In the genomic region with DNA sequence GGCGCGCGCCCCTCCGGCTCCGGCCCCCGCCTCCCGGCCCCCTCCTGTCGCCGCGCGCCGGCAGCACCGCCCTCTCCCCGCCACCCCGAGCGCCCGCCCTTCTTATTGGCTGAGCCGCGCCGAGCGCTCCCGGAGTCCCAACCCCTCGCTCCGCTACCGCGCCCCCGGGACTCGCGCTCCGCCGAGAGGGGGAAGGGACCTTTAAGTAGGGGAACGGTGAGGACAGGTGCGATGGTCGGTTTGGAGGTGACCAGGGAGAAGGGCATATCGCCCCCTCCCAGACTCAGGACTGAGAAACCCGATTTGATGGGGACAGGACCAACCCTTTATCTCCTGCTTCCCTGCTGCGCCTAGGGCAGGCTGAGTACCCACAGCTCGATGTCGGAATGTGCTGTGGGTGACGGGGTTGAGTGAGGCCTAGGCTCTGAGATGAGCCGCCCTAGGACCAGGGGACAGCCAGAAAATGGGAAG, we compare ENCODE assay signal across 8 mouse cellular contexts. TPM values are rescaled to one million over a fixed set of nuclear protein-coding genes. Genes with fewer than 3 reads are reported as not detected.
A peak's percentile ranks its signal among the peaks of the same experiment; 100 is the strongest.
DNase-seq lines count a peak whose midpoint lies in the region; ATAC-seq and TF ChIP-seq lines count a peak whose summit lies in the region.

No protein-coding gene starts in this region.

- H3K9me3 ChIP-seq in embryonic facial prominence, embryonic 13.5 days, result no peaks in the 10 kb centered on the region
- no peaks in the 10 kb centered on the region for H3K9me3 ChIP-seq in kidney, embryonic 14.5 days (ENCODE audit: control insufficient read depth, low read length)
- H3K9me3 ChIP-seq in limb, embryonic 13.5 days, result no peaks in the 10 kb centered on the region

- peak overlapping the region; percentile 100 for H3K4me2 ChIP-seq in embryonic facial prominence, embryonic 13.5 days
- peak overlapping the region; percentile 99 for H3K4me2 ChIP-seq in kidney, embryonic 14.5 days (replicated peaks; ENCODE audit: low read depth, low read length)
- H3K4me2 ChIP-seq in limb, embryonic 13.5 days (replicated peaks), result peak overlapping the region; percentile 98
- H3K4me2 ChIP-seq in myocyte (ENCODE audit: low read depth), result peak overlapping the region; percentile 84

- H3K4me1 ChIP-seq in embryonic facial prominence, embryonic 13.5 days, result peaks cover 34% of the 10 kb centered on the region
- peaks cover 49% of the 10 kb centered on the region for H3K4me1 ChIP-seq in kidney, embryonic 14.5 days (ENCODE audit: control insufficient read depth, insufficient read depth, low read length)
- peaks cover 43% of the 10 kb centered on the region for H3K4me1 ChIP-seq in limb, embryonic 13.5 days

- peak overlapping the region; percentile 63 for H3K4me3 ChIP-seq in embryonic facial prominence, embryonic 13.5 days
- peak overlapping the region; percentile 73 for H3K4me3 ChIP-seq in kidney, embryonic 14.5 days (ENCODE audit: low read length)
- peak overlapping the region; percentile 66 for H3K4me3 ChIP-seq in limb, embryonic 13.5 days
- peak overlapping the region; percentile 22 for H3K4me3 ChIP-seq in myocyte

- peak; percentile 71 for ATAC-seq in embryonic facial prominence, embryonic 13.5 days (ENCODE audit: insufficient number of reproducible peaks, insufficient read depth, low FRiP score, low TSS enrichment, low read depth)
- peak; percentile 77 for ATAC-seq in kidney, embryonic 14.5 days (ENCODE audit: low FRiP score, low TSS enrichment)
- ATAC-seq in limb, embryonic 13.5 days (ENCODE audit: low FRiP score, low read depth), result peak; percentile 79

- peak overlapping the region; percentile 73 for H3K9ac ChIP-seq in embryonic facial prominence, embryonic 13.5 days
- peak overlapping the region; percentile 76 for H3K9ac ChIP-seq in kidney, embryonic 14.5 days (ENCODE audit: low read depth, low read length)
- peak overlapping the region; percentile 70; the same call in 1 of the 2 replicates for H3K9ac ChIP-seq in limb, embryonic 13.5 days

- peak overlapping the region; percentile 44 for H3ac ChIP-seq in myocyte (ENCODE audit: control insufficient read depth, insufficient read length)

- under 1% methylated on average over 39 of the region's 41 CpGs for WGBS in embryonic facial prominence, embryonic 13.5 days
- 1% methylated on average over 37 of the region's 41 CpGs for WGBS in kidney, embryonic 14.5 days
- under 1% methylated on average over 41 of the region's 41 CpGs for WGBS in limb, embryonic 13.5 days

- no peak for TF ChIP-seq POLR2A in myocyte (IDR thresholded peaks at IDR 0.05; ENCODE audit: insufficient read length, low read depth)

- no peaks in the 10 kb centered on the region for H3K79me2 ChIP-seq in myocyte (ENCODE audit: control insufficient read depth, insufficient read depth)

- H3K36me3 ChIP-seq in embryonic facial prominence, embryonic 13.5 days, result no peaks in the 10 kb centered on the region
- no peaks in the 10 kb centered on the region for H3K36me3 ChIP-seq in kidney, embryonic 14.5 days (ENCODE audit: control insufficient read depth, insufficient read depth, low read length)
- no peaks in the 10 kb centered on the region for H3K36me3 ChIP-seq in limb, embryonic 13.5 days
- no peaks in the 10 kb centered on the region for H3K36me3 ChIP-seq in myocyte (ENCODE audit: control insufficient read depth, insufficient read depth)

- peak; percentile 56 for DNase-seq in urinary bladder, adult 2 months (ENCODE audit: low spot score)
- no peak for DNase-seq in urinary bladder, postnatal 10 days (ENCODE audit: low spot score)
- peak; percentile 76 to 78 for DNase-seq in heart, adult 9 months (ENCODE audit: low spot score in 2 of 2)
- DNase-seq in testis, postnatal 14 days (ENCODE audit: low spot score), result peak; percentile 87

- peaks cover 81% of the 10 kb centered on the region for H3K27me3 ChIP-seq in embryonic facial prominence, embryonic 13.5 days
- peaks cover 10% of the 10 kb centered on the region; the same call in 1 of the 2 replicates for H3K27me3 ChIP-seq in kidney, embryonic 14.5 days (ENCODE audit: control insufficient read depth, insufficient read depth, low read length)
- H3K27me3 ChIP-seq in limb, embryonic 13.5 days, result peaks cover 69% of the 10 kb centered on the region
- H3K27me3 ChIP-seq in myocyte (ENCODE audit: control insufficient read depth, insufficient read depth, insufficient read length), result no peaks in the 10 kb centered on the region

- H3K27ac ChIP-seq in embryonic facial prominence, embryonic 13.5 days, result no peak overlapping the region
- H3K27ac ChIP-seq in kidney, embryonic 14.5 days (ENCODE audit: low read depth, low read length), result peak overlapping the region; percentile 77
- peak overlapping the region; percentile 63; the same call in 1 of the 2 replicates for H3K27ac ChIP-seq in limb, embryonic 13.5 days

TF ChIP-seq in myocyte, 11 proteins besides CTCF, POLR2A, EP300 and RAD21:
- TF ChIP-seq MAX (IDR thresholded peaks at IDR 0.05; ENCODE audit: low read depth) (no peak), MYOD1 (IDR thresholded peaks at IDR 0.05; ENCODE audit: control insufficient read depth in 1 of 3, insufficient read length in 2 of 3, low read depth in 2 of 3) (peak in 1 of 3 experiments; percentile 31)

RNA-seq across cellular contexts. Expression of a gene that starts 0.3 kb away (rescaled TPM):
- polyA plus RNA-seq in urinary bladder, adult 2 months (2012; rRNA removed), result 56.0 and 70.5 TPM in 2 replicates
- polyA plus RNA-seq in embryonic facial prominence, embryonic 13.5 days (2015; fragmentation: Nextera tagmentation; extraction: Ambion mirVana), result 1.3 and 1.4 TPM in 2 replicates
- polyA plus RNA-seq in kidney, embryonic 14.5 days (2014; fragmentation: Nextera tagmentation; extraction: Ambion mirVana), result 4.6 and 5.7 TPM in 2 replicates
- 2.7 and 3.1 TPM in 2 replicates for polyA plus RNA-seq in limb, embryonic 13.5 days (2015; fragmentation: Nextera tagmentation; extraction: Ambion mirVana)
- 10.3 TPM for polyA plus RNA-seq in myocyte (2012; fragmentation: generic; extraction: Trizol)

RNA-seq across cellular contexts. Expression of a gene that starts 12.9 kb away (rescaled TPM):
- 7.3 and 8.3 TPM in 2 replicates for polyA plus RNA-seq in urinary bladder, adult 2 months (2012; rRNA removed)
- 5.4 and 5.9 TPM in 2 replicates for polyA plus RNA-seq in embryonic facial prominence, embryonic 13.5 days (2015; fragmentation: Nextera tagmentation; extraction: Ambion mirVana)
- 6.3 and 12.0 TPM in 2 replicates for polyA plus RNA-seq in kidney, embryonic 14.5 days (2014; fragmentation: Nextera tagmentation; extraction: Ambion mirVana)
- polyA plus RNA-seq in limb, embryonic 13.5 days (2015; fragmentation: Nextera tagmentation; extraction: Ambion mirVana), result 6.0 and 6.6 TPM in 2 replicates
- 0.92 TPM for polyA plus RNA-seq in myocyte (2012; fragmentation: generic; extraction: Trizol)

RNA-seq across cellular contexts. Expression of a gene that starts 40.2 kb away (rescaled TPM):
- polyA plus RNA-seq in urinary bladder, adult 2 months (2012; rRNA removed), result 3.1 and 5.1 TPM in 2 replicates
- 0.25 and 0.50 TPM in 2 replicates for polyA plus RNA-seq in embryonic facial prominence, embryonic 13.5 days (2015; fragmentation: Nextera tagmentation; extraction: Ambion mirVana)
- 1.1 and 1.3 TPM in 2 replicates for polyA plus RNA-seq in kidney, embryonic 14.5 days (2014; fragmentation: Nextera tagmentation; extraction: Ambion mirVana)
- polyA plus RNA-seq in limb, embryonic 13.5 days (2015; fragmentation: Nextera tagmentation; extraction: Ambion mirVana), result 0.37 and 0.78 TPM in 2 replicates
- polyA plus RNA-seq in myocyte (2012; fragmentation: generic; extraction: Trizol), result 4.0 TPM

RNA-seq across cellular contexts. Expression of a gene that starts 41.7 kb away (rescaled TPM):
- polyA plus RNA-seq in urinary bladder, adult 2 months (2012; rRNA removed), result 24.8 and 28.8 TPM in 2 replicates
- polyA plus RNA-seq in embryonic facial prominence, embryonic 13.5 days (2015; fragmentation: Nextera tagmentation; extraction: Ambion mirVana), result 39.9 and 44.9 TPM in 2 replicates
- 44.9 and 55.0 TPM in 2 replicates for polyA plus RNA-seq in kidney, embryonic 14.5 days (2014; fragmentation: Nextera tagmentation; extraction: Ambion mirVana)
- 42.1 and 44.6 TPM in 2 replicates for polyA plus RNA-seq in limb, embryonic 13.5 days (2015; fragmentation: Nextera tagmentation; extraction: Ambion mirVana)
- polyA plus RNA-seq in myocyte (2012; fragmentation: generic; extraction: Trizol), result 37.7 TPM

Comparison
In these comparisons a context has a peak if more than half of its experiments do, and no peak if none do; other contexts are left out.
1. H3K4me3 ChIP-seq: peak in every context shown above with its lines; median percentile 73 in kidney, embryonic 14.5 days; 66 in limb, embryonic 13.5 days; 63 in embryonic facial prominence, embryonic 13.5 days; 22 in myocyte.